Mouse (Mus musculus) ES-Bruce4 (cell line): ENCODE results near the gene Gsto2.

ENCODE experiments used
- CTCF ChIP-seq: IDR thresholded peaks from one replicate; pipeline ENCODE4 v1.8.1; 2011; ENCODE audit warnings: low read depth, low read length
- EP300 ChIP-seq: IDR thresholded peaks from 2 replicates; pipeline ENCODE4 v1.6.1; 2011; ENCODE audit warnings: low read depth, low read length; ENCODE audit not compliant: insufficient read depth
- POLR2A ChIP-seq: IDR thresholded peaks from one replicate; pipeline ENCODE4 v1.8.1; 2011; ENCODE audit warnings: low read length; ENCODE audit not compliant: insufficient read depth

GRCm38 (mm10) chr19:47853951-47854795 is 11.2 kb upstream of the Gsto2 start:
- no peak for TF ChIP-seq CTCF
- TF ChIP-seq POLR2A = no peak
- TF ChIP-seq EP300 = no peak
